Mouse (Mus musculus): ENCODE data around the gene Prkag3. TPM values are rescaled to one million over a fixed set of nuclear protein-coding genes. Genes with fewer than 3 reads are reported as not detected.

Gene Prkag3
- polyA plus RNA-seq (2017; shearing (Covaris generic)) = not detected

DNA sequence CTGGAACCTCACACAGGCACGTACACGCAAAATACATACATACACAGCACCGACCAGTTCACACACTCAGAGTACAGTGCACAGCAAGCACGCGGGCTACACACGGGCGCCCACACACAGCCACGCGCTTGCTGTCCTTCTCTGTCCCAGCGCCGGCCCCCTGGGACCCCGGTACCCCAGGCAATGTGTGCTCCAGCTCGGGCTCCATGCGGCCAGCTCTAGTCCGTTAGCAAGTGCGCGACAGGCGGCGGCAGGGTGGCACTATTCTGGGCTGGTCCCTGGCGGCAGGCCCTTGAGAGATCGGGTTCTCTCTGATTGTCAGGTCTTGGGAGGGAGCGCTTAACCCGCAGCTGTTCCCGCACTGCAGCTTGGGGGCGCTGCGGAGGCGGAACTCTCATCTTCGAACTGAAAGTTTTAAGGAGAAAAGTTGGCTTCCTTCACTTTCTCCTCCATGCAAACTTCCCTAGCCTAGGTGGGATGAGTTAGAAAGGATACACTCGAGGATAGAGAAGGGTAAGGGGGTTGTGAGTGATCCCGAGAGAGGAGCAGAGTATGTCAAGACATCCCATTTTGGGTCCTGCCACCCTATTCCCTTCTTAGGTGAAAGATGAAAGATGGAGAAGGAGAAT, at the start of gene Prkag3:
Gene Prkag3, minus strand, starts transcription at position 579 of the 629 bp plus-strand sequence.

DNA sequence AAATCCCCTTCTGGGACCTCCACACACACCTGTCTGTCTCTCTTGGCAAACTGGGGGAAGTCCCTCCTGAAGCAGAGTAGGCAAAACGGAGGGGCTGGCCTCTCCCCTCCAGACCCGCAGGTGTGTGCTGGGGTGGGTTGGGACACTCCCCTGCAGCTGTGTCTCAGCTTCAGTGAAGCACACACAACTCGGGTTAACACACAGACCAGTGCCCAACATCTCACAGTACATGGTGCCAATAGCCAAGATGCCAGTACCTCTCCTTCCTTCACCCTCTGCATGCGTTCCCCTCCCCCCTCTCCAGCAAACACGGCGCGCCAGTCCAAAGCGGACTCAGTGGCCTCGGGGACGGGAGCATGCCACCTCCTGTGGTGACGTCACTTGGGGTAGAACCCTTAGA, 42.2 kb upstream of the Prkag3 start, which contains the start of gene Wnt10a:
Gene Wnt10a, plus strand, starts transcription at position 268 of the 400 bp plus-strand sequence.

DNA sequence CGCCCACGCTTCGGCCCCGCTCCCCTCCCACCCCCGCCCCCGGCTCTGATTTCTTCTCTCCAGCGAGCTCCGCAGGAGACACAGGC, 22.7 kb upstream of the Prkag3 start, which contains the start of gene Wnt6:
Gene Wnt6, plus strand, starts transcription at position 48 of the 86 bp plus-strand sequence.

DNA sequence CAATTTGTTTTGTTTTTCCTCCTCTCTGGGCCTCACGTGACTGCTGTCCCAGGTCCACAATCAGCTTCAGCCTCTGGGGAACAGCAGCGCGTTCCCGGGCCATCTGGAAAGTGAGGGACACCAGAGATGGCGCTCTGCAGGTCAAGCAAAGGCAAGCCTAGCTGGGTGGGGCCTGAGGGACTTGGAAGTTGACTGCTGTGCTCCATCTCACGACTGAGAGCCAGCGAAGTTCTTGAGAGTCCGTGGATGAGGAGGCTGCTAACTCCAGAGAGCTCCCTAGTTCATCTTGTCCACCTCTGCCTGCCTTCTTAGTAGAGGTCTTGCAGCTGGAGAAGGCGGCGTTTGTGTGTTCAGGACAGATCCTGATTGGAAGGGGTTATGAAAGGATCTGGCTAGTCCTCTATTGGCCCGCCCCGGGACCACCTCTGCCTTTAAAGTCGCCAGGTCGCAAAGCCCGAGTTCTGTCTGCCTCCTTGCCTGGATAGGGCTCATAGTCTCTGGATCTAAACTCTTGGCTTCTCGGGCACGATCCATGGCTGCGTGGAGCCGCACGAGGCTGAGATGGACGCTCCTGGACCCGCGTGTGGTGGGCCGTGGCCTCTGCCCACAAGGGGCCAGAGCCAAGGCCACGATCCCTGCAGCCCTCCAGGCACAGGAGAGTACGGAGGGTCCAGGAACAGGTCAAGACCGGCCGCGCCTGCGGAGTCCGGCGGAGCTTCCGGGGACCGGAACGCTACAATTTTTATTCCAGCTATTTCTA, 35.7 kb downstream of the Prkag3 start, which contains the start of gene Cyp27a1:
Gene Cyp27a1, plus strand, starts transcription at position 476 of the 760 bp plus-strand sequence.

Other genes with a start within 250 kb of the Prkag3 start
- 21.4 TPM for gene Cnot9, start 243.2 kb downstream of the Prkag3 start, polyA plus RNA-seq (2017; shearing (Covaris generic))
- 0.79 TPM for gene Plcd4, start 206.3 kb downstream of the Prkag3 start, polyA plus RNA-seq (2017; shearing (Covaris generic))
- gene Usp37, start 204.9 kb downstream of the Prkag3 start, polyA plus RNA-seq (2017; shearing (Covaris generic)) = 26.6 TPM
- gene Zfp142, start 161.0 kb downstream of the Prkag3 start, polyA plus RNA-seq (2017; shearing (Covaris generic)) = 18.4 TPM
- gene Bcs1l, start 160.9 kb downstream of the Prkag3 start, polyA plus RNA-seq (2017; shearing (Covaris generic)) = 3.8 TPM
- 18.5 TPM for gene Rnf25, start 147.8 kb downstream of the Prkag3 start, polyA plus RNA-seq (2017; shearing (Covaris generic))
- 0.09 TPM for gene Stk36, start 147.8 kb downstream of the Prkag3 start, polyA plus RNA-seq (2017; shearing (Covaris generic))
- 46.6 TPM for gene Ttll4, start 87.5 kb downstream of the Prkag3 start, polyA plus RNA-seq (2017; shearing (Covaris generic))
- not detected for gene Cyp27a1, start 35.6 kb downstream of the Prkag3 start, polyA plus RNA-seq (2017; shearing (Covaris generic))
- gene Wnt6, start 22.7 kb upstream of the Prkag3 start, polyA plus RNA-seq (2017; shearing (Covaris generic)) = not detected
- gene Wnt10a, start 42.3 kb upstream of the Prkag3 start, polyA plus RNA-seq (2017; shearing (Covaris generic)) = 2.6 TPM
- not detected for gene Cdk5r2, start 105.7 kb upstream of the Prkag3 start, polyA plus RNA-seq (2017; shearing (Covaris generic))
- not detected for gene Fev, start 136.2 kb upstream of the Prkag3 start, polyA plus RNA-seq (2017; shearing (Covaris generic))
- not detected for gene Cryba2, start 143.9 kb upstream of the Prkag3 start, polyA plus RNA-seq (2017; shearing (Covaris generic))
- not detected for gene Cfap65, start 186.4 kb upstream of the Prkag3 start, polyA plus RNA-seq (2017; shearing (Covaris generic))
- 0.25 TPM for gene Ihh, start 202.5 kb upstream of the Prkag3 start, polyA plus RNA-seq (2017; shearing (Covaris generic))

Measured in effector memory CD4-positive, alpha-beta T cell, adult 5 months (primary cell).